ENCODE assay signal across 9 mouse cellular contexts in the genomic region with DNA sequence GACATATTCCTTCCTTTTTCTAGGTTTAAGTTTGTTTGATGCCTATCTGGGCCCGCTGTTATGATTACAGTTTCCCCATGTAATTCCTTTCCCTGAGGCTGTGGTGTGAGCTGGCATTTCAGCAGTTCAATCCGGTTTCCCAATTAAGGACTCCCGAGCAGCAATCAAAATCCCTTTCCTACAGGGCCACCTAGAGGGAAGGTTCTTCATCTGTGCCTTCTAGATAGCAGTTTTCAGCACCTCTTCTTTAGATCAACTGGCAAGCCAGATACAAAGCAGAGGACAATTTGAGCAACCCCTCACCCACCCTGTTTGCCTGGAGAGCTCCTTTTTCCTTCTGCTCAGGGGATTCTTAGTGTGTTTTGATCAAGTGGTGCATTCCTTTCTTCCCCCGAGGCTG. TPM values are rescaled to one million over a fixed set of nuclear protein-coding genes. Genes with fewer than 3 reads are reported as not detected.
DNase-seq lines count a peak whose midpoint lies in the region; ATAC-seq lines count a peak whose summit lies in the region.
"Had no signal": no experiment of that assay in that cellular context is flagged by ENCODE, and none has a peak within 500 bp of the region (broad histone marks: within the 10 kb centered on the region; RNA-seq: fewer than 3 reads in every experiment).

No protein-coding gene starts in this region.

- no peak overlapping the region for H3K4me2 ChIP-seq in heart, embryonic 16.5 days (ENCODE audit: low read depth, low read length)
- no peak overlapping the region for H3K4me2 ChIP-seq in hindbrain, embryonic 11.5 days (replicated peaks; ENCODE audit: low read depth, low read length)

- no peak overlapping the region for H3K9ac ChIP-seq in heart, embryonic 16.5 days (ENCODE audit: low read length)
- no peak overlapping the region for H3K9ac ChIP-seq in hindbrain, embryonic 11.5 days (ENCODE audit: low read depth, low read length)

- H3K27ac ChIP-seq in heart, embryonic 16.5 days (ENCODE audit: low read length), result peak overlapping the region; percentile 45
- H3K27ac ChIP-seq in hindbrain, embryonic 11.5 days (ENCODE audit: low read depth, low read length), result no peak overlapping the region

- 0 out of 2 replicates have a peak, but pooled peaks cover 2% of the 10 kb centered on the region for H3K9me3 ChIP-seq in heart, embryonic 16.5 days (replicated peaks; ENCODE audit: control insufficient read depth, low read length)
- no peaks in the 10 kb centered on the region for H3K9me3 ChIP-seq in hindbrain, embryonic 11.5 days (ENCODE audit: control insufficient read depth, low read length)

- no peaks in the 10 kb centered on the region for H3K27me3 ChIP-seq in heart, embryonic 16.5 days (ENCODE audit: control insufficient read depth, insufficient read depth, low read length)
- no peaks in the 10 kb centered on the region; the same call in 1 of the 2 replicates for H3K27me3 ChIP-seq in hindbrain, embryonic 11.5 days (ENCODE audit: control insufficient read depth, insufficient read depth, low read length)

- H3K4me3 ChIP-seq in heart, embryonic 16.5 days (ENCODE audit: low read length), result no peak overlapping the region
- H3K4me3 ChIP-seq in hindbrain, embryonic 11.5 days (ENCODE audit: low read depth, low read length), result no peak overlapping the region

- 28% methylated on average over 4 of the region's 4 CpGs for WGBS in heart, embryonic 16.5 days
- 66% methylated on average over 4 of the region's 4 CpGs for WGBS in hindbrain, embryonic 11.5 days

- H3K36me3 ChIP-seq in heart, embryonic 16.5 days (ENCODE audit: control insufficient read depth, insufficient read depth), result peaks cover 18% of the 10 kb centered on the region
- H3K36me3 ChIP-seq in hindbrain, embryonic 11.5 days (ENCODE audit: control insufficient read depth, insufficient read depth, low read length), result peaks cover 5% of the 10 kb centered on the region; the same call in 1 of the 2 replicates

- no peak for ATAC-seq in cerebellum, adult (ENCODE audit: insufficient number of reproducible peaks, low FRiP score, low TSS enrichment)
- peak; percentile 82 for ATAC-seq in heart, embryonic 16.5 days (replicated peaks; ENCODE audit: extremely low read depth, insufficient read depth, low FRiP score)
- ATAC-seq in hindbrain, embryonic 11.5 days (ENCODE audit: low FRiP score), result no peak

- H3K4me1 ChIP-seq in heart, embryonic 16.5 days (ENCODE audit: control insufficient read depth, insufficient read depth, low read length), result peaks cover 15% of the 10 kb centered on the region
- no peaks in the 10 kb centered on the region for H3K4me1 ChIP-seq in hindbrain, embryonic 11.5 days (replicated peaks; ENCODE audit: control insufficient read depth, insufficient read depth, low read length)

- peak; percentile 58 to 61 for DNase-seq in cerebellum, adult 18-20 months
- DNase-seq in right cerebral cortex, adult 18-20 months, result peak; percentile 66
- no peak for DNase-seq in right cerebral cortex, postnatal 25 days
- DNase-seq in right cerebral cortex, postnatal 10 days (ENCODE audit: low spot score in 2 of 2), result peak; percentile 61 to 74
- no peak for DNase-seq in ovary, postnatal 10 days (ENCODE audit: low spot score)
- DNase-seq in hindbrain, embryonic 11.5 days (ENCODE audit: low spot score), result no peak

RNA-seq across cellular contexts. Expression of a gene that starts 14.0 kb away (rescaled TPM):
- 0.16 and 0.20 TPM in 2 replicates for polyA plus RNA-seq in heart, embryonic 16.5 days (2015; fragmentation: Nextera tagmentation; extraction: Ambion mirVana)
- 0.08 TPM in 1 of 2 replicates, not detected in the other for polyA plus RNA-seq in hindbrain, embryonic 11.5 days (2014; fragmentation: Nextera tagmentation; extraction: Ambion mirVana)
- polyA plus RNA-seq: large intestine, adult 2 months had no signal

RNA-seq across cellular contexts. Expression of a gene that starts 22.6 kb away (rescaled TPM):
- 7.7 and 8.2 TPM in 2 replicates for polyA plus RNA-seq in heart, embryonic 16.5 days (2015; fragmentation: Nextera tagmentation; extraction: Ambion mirVana)
- polyA plus RNA-seq in hindbrain, embryonic 11.5 days (2014; fragmentation: Nextera tagmentation; extraction: Ambion mirVana), result 5.8 and 6.4 TPM in 2 replicates

Comparison
In these comparisons a context has a peak if more than half of its experiments do, and no peak if none do; other contexts are left out.
1. DNase-seq: peak in cerebellum, adult 18-20 months (2 of 2), right cerebral cortex, adult 18-20 months (single experiment) and right cerebral cortex, postnatal 10 days (2 of 2); none in right cerebral cortex, postnatal 25 days (single experiment), ovary, postnatal 10 days (single experiment) and hindbrain, embryonic 11.5 days (single experiment).